Mouse (Mus musculus) cerebellum, postnatal 25 days (tissue): ENCODE measurements around the gene Cox7b2.
"Not testable (repeated sequence)": the region's sequence is repeated elsewhere in the genome, so short reads cannot be mapped to it uniquely, and the experiment has no call there.

Experiments
- DNase-seq, 2 experiments: peaks; one replicate each; pipeline ENCODE4 v3.0.0; 2021; ENCODE audit warnings: mixed read lengths in 2 of 2

Cox7b2 gene

DNA sequence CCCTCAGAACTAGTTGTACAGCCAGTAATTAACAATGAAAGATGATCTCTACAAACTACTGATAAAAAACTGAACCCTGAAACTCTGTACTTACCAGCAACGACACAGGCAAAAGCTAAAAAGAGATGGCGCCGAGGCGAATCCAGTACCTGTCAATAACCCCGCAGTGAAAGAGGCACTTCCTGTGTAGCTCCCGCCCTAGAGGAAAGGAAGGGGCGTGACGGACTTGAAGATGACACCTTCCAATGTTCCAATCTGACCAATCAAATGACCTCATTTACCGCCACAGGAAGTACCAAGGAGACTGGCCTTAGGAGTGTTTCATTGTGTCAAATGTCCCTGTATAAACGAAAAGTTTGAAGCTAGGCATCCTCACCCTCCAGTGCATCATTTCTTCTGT lies at the start of gene Cox7b2:
TSS of gene Cox7b2 (minus strand) at position 127 of the 400 bp plus-strand sequence.
- DNase-seq: no peak

DNA sequence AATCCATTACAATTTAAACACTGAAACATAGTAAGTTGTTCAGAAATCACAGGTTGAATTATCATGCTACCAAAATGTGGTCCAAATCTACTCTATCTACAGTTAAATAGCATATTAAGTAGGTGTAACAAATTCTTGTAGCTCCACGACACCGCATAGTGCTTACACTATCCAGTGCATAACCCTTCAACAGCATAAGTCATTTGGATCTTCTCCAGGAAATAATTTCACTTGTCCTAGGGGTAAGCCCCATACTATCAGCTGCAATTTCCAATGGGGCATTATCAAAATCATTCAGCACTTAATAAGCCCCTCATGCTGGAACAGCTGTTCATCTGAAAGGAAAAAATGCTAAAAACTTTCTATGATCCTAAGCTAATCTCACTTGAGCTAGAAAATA lies 47.3 kb upstream of the Cox7b2 start:
- no peak for DNase-seq

DNA sequence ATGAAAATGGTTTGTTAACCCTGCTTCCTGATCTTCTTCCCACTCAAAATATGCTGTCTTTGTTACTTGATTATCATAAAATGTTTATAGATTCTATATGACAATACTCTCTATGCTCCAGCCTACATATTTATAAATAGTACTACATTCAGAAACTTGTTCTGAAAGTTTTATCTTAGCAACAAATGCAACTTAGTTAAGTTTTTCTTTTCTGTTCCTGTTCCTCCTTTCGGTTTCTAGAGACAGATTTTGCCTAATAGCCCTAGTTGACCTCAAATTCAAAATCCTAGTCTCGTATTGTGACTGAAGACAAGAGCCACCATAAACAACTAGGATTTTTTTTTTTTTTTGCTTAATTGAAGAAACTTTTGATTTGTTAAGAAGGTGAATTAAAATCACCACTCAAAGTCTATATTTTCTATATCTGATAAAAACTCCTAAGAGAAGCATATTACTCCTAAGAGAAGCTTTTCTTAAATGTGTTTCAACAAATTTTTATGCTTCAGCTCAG lies 45.8 kb upstream of the Cox7b2 start:
- DNase-seq: no peak

DNA sequence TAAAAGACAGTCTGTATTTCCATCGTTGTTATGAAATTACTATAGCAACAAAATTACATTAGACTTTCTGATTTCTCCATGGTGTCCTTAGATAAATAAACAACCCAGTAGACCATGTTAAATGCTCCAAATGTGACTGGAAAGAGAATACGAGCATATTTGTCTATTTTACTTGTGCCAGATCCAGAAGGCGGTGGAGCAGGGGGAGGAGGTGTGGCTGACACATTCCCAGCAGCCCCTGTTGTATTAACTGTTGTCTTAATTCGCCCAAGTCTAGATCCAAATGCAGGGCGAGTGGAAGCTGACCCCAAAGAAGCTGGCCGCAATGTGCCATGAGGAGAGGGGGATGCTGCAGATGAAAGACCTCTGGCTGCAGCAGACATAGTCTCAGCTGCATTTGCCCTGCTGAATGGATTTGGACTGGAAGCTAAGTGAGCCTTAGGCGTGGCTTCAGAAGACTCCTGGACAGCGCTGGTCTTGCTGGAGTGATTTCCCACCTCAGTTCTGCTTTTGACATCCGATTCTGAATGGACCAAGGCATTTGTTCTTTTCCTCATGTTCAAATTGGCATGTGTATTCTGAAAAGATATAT lies 23.7 kb upstream of the Cox7b2 start:
- DNase-seq: no peak

DNA sequence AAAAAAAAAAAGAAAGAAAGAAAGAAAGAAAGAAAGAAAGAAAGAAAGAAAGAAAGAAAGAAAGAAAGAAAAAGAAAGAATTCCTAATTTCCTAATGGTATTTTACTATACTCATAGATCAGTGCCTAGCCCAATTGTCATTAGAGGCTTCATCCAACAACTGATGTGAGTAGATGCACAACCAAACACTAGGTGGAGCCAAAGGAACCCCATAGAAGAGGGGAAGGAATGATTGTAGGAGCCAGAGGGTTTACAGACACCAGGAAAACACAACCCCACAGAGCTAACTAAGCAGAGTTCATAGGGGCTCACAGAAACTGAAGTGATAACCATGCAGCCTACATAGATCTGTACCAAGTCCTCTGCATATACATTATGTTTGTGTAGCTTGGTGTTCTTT lies 2.5 kb downstream of the Cox7b2 start:
- peak in 1 of 2 experiments; percentile 25 for DNase-seq

DNA sequence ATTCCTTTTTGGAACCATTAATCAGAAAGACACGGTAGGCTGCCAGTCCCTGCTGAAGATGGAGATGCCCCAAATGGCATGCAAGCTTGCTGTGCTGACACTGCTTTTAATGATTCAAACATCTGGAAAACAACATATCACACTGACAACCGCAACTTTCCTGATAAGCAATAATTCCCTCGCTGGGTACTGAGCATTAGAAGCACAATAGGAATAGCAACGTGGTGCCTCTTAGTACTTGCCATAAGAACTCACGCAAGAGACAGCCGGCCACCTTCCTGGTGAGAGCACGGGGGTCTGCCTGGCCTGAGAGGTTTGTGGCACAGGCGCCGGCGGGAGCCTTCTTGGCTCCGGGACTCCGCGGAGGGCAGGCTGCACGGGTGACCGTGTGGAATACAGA lies 22.5 kb downstream of the Cox7b2 start:
- DNase-seq: not testable (repeated sequence)

DNA sequence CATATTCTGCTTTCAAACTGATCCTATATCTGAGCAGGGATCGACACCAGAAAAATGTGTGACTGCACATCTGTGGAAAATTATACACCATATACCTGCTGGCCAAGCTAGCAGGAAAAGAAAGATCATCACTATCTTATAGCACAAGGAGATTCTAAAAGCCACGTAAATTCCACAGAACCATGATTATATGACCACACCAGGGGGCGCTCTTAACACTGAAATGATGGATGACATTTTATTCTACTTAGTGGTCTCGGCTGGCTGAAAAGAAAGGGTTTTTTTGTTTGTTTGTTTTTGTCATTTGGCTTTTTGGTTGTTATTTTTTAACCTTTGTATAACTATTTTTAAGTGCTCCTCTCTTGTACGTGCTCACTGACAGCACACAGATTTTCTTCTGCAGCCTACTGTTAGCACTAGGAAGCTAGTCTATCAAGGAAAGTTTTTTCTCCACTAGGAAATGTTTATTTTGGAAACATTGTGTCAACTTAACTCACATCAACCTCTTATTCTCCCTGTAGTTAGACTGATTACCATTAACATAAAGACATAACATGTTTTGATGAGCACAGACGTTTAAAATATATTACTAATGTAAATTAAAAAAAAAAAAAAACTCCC lies 45.8 kb downstream of the Cox7b2 start:
- DNase-seq: peak; percentile 63 to 82

DNA sequence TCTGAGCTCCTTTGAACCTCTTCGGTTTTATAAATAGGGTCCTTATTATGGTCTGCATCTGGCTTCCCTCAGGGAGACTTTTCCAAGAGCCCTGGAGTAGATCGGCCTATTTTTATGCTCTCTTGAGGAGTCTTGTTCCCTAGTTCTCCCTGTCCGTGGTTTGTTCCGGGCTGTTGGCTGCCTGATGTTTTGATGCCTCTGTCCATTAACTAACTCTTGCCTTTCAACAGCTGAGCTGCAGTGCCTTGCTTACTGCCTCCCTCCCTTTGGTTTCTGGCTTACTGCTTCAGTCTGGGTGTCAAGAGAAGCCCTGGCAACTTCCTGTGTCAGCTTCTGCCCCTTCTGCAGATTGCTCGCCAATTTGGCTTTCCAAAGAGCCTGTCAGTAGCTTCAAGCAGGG lies 52.4 kb downstream of the Cox7b2 start:
- DNase-seq: peak; percentile 6 to 13

DNA sequence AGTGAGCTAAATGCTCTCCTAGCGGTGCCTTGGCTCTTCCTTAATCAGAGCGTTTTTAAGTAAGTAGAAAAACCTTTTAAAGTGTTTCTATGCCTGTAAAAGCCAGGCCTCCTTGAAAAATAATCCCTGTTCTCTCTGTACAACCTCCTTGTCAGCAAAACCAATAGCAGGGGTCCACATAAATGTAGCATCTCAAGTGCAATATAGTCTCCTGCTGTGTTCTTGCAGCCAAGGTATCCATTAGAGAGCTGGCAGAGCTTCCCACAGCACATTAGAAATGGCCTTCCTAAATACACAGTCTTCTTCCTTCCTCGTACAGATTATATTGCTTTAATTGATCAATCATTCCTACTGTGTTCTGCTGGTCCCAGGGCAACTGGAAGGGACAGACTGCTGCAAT lies 91.0 kb downstream of the Cox7b2 start:
- no peak for DNase-seq

DNA sequence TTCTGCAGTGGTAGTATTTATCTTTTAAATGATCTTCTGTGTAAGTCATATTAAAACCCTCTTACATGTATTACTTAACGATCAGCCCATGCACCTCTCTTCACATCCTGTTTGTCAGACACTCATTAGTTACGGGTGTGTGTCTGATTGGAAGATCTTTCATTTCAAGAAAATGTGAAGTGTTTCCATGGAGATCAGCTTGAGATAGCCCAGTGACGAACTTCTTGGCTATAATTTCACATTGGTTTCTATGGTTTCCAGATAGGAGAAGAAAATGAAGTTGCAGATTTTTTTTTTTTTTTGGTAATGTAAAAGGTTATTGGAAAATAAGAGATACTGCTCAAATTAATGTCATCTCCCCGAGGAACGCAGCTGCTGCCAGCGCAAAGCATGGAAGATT lies 107.8 kb downstream of the Cox7b2 start:
- DNase-seq: no peak
